Mouse (Mus musculus): ENCODE measurements at regions not wholly inside any gene's neighbourhood (a gene's known extent, or its start where the extent isn't known, plus 50 kb on each side); places are given as distances from the start of the nearest gene placed in this dataset.

GRCm38 (mm10) chr2:78804931-78805330 is 63.0 kb upstream of the Ube2e3 start:
- DNase-seq (ENCODE audit: extremely low read depth, low read depth, low spot score) = no peak

- no peak for DNase-seq (ENCODE audit: extremely low read depth, low read depth, low spot score)
These were observed 64.4 kb upstream of the Ube2e3 start for GRCm38 (mm10) chr2:78803543-78803942.

GRCm38 (mm10) chr2:78795446-78795845 is 72.5 kb upstream of the Ube2e3 start:
- DNase-seq (ENCODE audit: extremely low read depth, low read depth, low spot score) = no peak

GRCm38 (mm10) chr2:78794734-78795133 is 73.2 kb upstream of the Ube2e3 start:
- DNase-seq (ENCODE audit: extremely low read depth, low read depth, low spot score) = no peak

GRCm38 (mm10) chr2:78789124-78789523 is 78.8 kb upstream of the Ube2e3 start:
- DNase-seq (ENCODE audit: extremely low read depth, low read depth, low spot score) = no peak

- DNase-seq (ENCODE audit: extremely low read depth, low read depth, low spot score) = no peak
These were observed 79.7 kb upstream of the Ube2e3 start for GRCm38 (mm10) chr2:78788222-78788621.

GRCm38 (mm10) chr2:78779949-78780348 is 88.0 kb upstream of the Ube2e3 start:
- no peak for DNase-seq (ENCODE audit: extremely low read depth, low read depth, low spot score)

GRCm38 (mm10) chr2:78777589-78777988 is 90.3 kb upstream of the Ube2e3 start:
- no peak for DNase-seq (ENCODE audit: extremely low read depth, low read depth, low spot score)

GRCm38 (mm10) chr2:78754362-78754761 is 113.6 kb upstream of the Ube2e3 start:
- no peak for DNase-seq (ENCODE audit: extremely low read depth, low read depth, low spot score)

GRCm38 (mm10) chr2:78753918-78754317 is 114.0 kb upstream of the Ube2e3 start:
- no peak for DNase-seq (ENCODE audit: extremely low read depth, low read depth, low spot score)

- DNase-seq (ENCODE audit: extremely low read depth, low read depth, low spot score) = no peak
These were observed 137.8 kb upstream of the Ube2e3 start for GRCm38 (mm10) chr2:78730161-78730560.

GRCm38 (mm10) chr2:78726060-78726459 is 141.9 kb upstream of the Ube2e3 start:
- DNase-seq (ENCODE audit: extremely low read depth, low read depth, low spot score) = no peak

GRCm38 (mm10) chr2:78724416-78724815 is 143.5 kb upstream of the Ube2e3 start:
- DNase-seq (ENCODE audit: extremely low read depth, low read depth, low spot score) = no peak

- no peak for DNase-seq (ENCODE audit: extremely low read depth, low read depth, low spot score)
These were observed 144.5 kb upstream of the Ube2e3 start for GRCm38 (mm10) chr2:78723423-78723822.

- no peak for DNase-seq (ENCODE audit: extremely low read depth, low read depth, low spot score)
These were observed 145.2 kb upstream of the Ube2e3 start for GRCm38 (mm10) chr2:78722739-78723138.

GRCm38 (mm10) chr2:78718550-78718949 is 149.4 kb upstream of the Ube2e3 start:
- DNase-seq (ENCODE audit: extremely low read depth, low read depth, low spot score) = no peak

- no peak for DNase-seq (ENCODE audit: extremely low read depth, low read depth, low spot score)
These were observed 151.6 kb upstream of the Ube2e3 start for GRCm38 (mm10) chr2:78716157-78716798.

- no peak for DNase-seq (ENCODE audit: extremely low read depth, low read depth, low spot score)
These were observed 173.1 kb upstream of the Ube2e3 start for GRCm38 (mm10) chr2:78694851-78695250.

- DNase-seq (ENCODE audit: extremely low read depth, low read depth, low spot score) = no peak
These were observed 211.3 kb upstream of the Ube2e3 start for GRCm38 (mm10) chr2:78656668-78657067.

GRCm38 (mm10) chr2:78655156-78655855 is 212.6 kb upstream of the Ube2e3 start:
- no peak for DNase-seq (ENCODE audit: extremely low read depth, low read depth, low spot score)

- no peak for DNase-seq (ENCODE audit: extremely low read depth, low read depth, low spot score)
These were observed 216.4 kb upstream of the Ube2e3 start for GRCm38 (mm10) chr2:78651549-78651948.

- DNase-seq (ENCODE audit: extremely low read depth, low read depth, low spot score) = no peak
These were observed 227.6 kb upstream of the Ube2e3 start for GRCm38 (mm10) chr2:78640361-78640760.

- no peak for DNase-seq (ENCODE audit: extremely low read depth, low read depth, low spot score)
These were observed 242.7 kb upstream of the Ube2e3 start for GRCm38 (mm10) chr2:78625264-78625663.
